In the genomic region with DNA sequence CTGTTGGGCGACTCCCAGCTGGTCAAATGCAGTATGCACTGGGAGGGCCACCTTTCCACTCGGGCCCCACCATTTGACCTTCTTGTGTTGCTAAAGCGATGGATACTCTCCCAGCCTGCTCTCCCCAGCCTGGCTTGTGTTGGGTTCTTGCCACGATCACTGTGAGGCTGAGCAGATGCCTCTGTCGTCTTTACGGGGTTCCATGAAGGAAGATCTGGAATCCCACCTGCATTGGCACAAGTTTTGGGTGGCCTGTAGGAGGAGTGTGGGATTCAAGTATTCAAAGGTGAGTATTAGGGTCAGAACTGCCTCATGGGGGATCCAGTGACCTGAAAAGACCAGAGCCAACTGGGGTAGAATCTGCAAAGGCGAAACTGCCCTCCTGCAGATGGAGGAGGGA, we compare ENCODE assay signal across 11 mouse cellular contexts. TPM values are rescaled to one million over a fixed set of nuclear protein-coding genes. Genes with fewer than 3 reads are reported as not detected.
DNase-seq lines count a peak whose midpoint lies in the region; ATAC-seq and TF ChIP-seq lines count a peak whose summit lies in the region.
"Had no signal": no experiment of that assay in that cellular context is flagged by ENCODE, and none has a peak within 500 bp of the region (broad histone marks: within the 10 kb centered on the region; RNA-seq: fewer than 3 reads in every experiment).

No protein-coding gene starts in this region.

- peaks cover 87% of the 10 kb centered on the region for H3K4me1 ChIP-seq in megakaryocyte, embryonic 14.5 days

- peaks cover 25% of the 10 kb centered on the region for H3K79me3 ChIP-seq in C2C12 (ENCODE audit: low read depth)

- H3K27me3 ChIP-seq in megakaryocyte, embryonic 14.5 days (replicated peaks): no peaks in the 10 kb centered on the region
- no peaks in the 10 kb centered on the region for H3K27me3 ChIP-seq in C2C12 (ENCODE audit: control insufficient read depth, insufficient read depth, insufficient read length)
- H3K27me3 ChIP-seq: limb, embryonic 12.5 days had no signal

- ATAC-seq in megakaryocyte, adult 5-6 weeks (ENCODE audit: poor library complexity, severe bottlenecking): no peak
- ATAC-seq: hindbrain, postnatal 0 days had no signal

- H3K36me3 ChIP-seq in megakaryocyte, embryonic 14.5 days (replicated peaks; ENCODE audit: low read length): peaks cover 78% of the 10 kb centered on the region
- peaks cover 66% of the 10 kb centered on the region for H3K36me3 ChIP-seq in C2C12 (ENCODE audit: control insufficient read depth, insufficient read depth)

- no peak for TF ChIP-seq CTCF in C2C12 (IDR thresholded peaks at IDR 0.05; ENCODE audit: control insufficient read depth, insufficient read depth, insufficient read length)

- peak; percentile 95 for DNase-seq in heart, adult 11 months
- DNase-seq in heart, adult 8-10 months (ENCODE audit: low spot score): no peak
- DNase-seq in 416B (ENCODE audit: low read depth): peak; percentile 39
- no peak for DNase-seq in spleen, postnatal 14 days (ENCODE audit: low spot score in 2 of 2)
- no peak for DNase-seq in right cerebral cortex, postnatal 14 days

- peaks cover 46% of the 10 kb centered on the region for H3K79me2 ChIP-seq in C2C12 (ENCODE audit: control insufficient read depth, insufficient read depth)

- peak overlapping the region; percentile 8 for H3ac ChIP-seq in C2C12 (ENCODE audit: control insufficient read depth, insufficient read length, low read depth)

- no peaks in the 10 kb centered on the region for H3K9me3 ChIP-seq in megakaryocyte, embryonic 14.5 days
- H3K9me3 ChIP-seq: limb, embryonic 12.5 days had no signal

- peak overlapping the region; percentile 4 for H3K4me3 ChIP-seq in megakaryocyte, embryonic 14.5 days (replicated peaks)
- no peak overlapping the region for H3K4me3 ChIP-seq in C2C12 (ENCODE audit: insufficient read depth, poor library complexity, severe bottlenecking)
- H3K4me3 ChIP-seq: erythroblast, embryonic 14.5 days; limb, embryonic 12.5 days had no signal

TF ChIP-seq in C2C12, 6 proteins besides CTCF, POLR2A, EP300 and RAD21:
- TF ChIP-seq USF1 (IDR thresholded peaks at IDR 0.05; ENCODE audit: low read depth): no peak
- no peak for TF ChIP-seq MAX (IDR thresholded peaks at IDR 0.05)
- no peak for TF ChIP-seq MYOG (IDR thresholded peaks at IDR 0.05; ENCODE audit: control insufficient read depth, extremely low read depth, insufficient read length)

RNA-seq across cellular contexts. Expression of gene Fbxl18, which starts 5.4 kb away (rescaled TPM):
- 1 to 10 TPM; 3.7 to 5.2 (median 4.7) TPM for total RNA-seq in heart, adult 8-10 months (2022)
- polyA plus RNA-seq in megakaryocyte, embryonic 14.5 days (2012; ENCODE audit: insufficient read depth, low replicate concordance): 4.7 and 4.9 TPM in 2 replicates
- total RNA-seq in megakaryocyte, adult 5-6 weeks (2015): 1.7 and 3.0 TPM in 2 replicates
- 2.6 and 2.7 TPM in 2 replicates for total RNA-seq in megakaryocyte, adult 5-6 weeks (2017)
- 9.5 TPM for polyA plus RNA-seq in C2C12 (2012; fragmentation: generic; extraction: Trizol)

RNA-seq across cellular contexts. Expression of gene Actb, which starts 5.9 kb away (rescaled TPM):
- total RNA-seq in heart, adult 8-10 months (2022): 100 to 1,000 TPM; 461 to 845 (median 654) TPM
- 9,487 and 13,262 TPM in 2 replicates for polyA plus RNA-seq in megakaryocyte, embryonic 14.5 days (2012; ENCODE audit: insufficient read depth, low replicate concordance)
- 15,428 and 15,938 TPM in 2 replicates for total RNA-seq in megakaryocyte, adult 5-6 weeks (2015)
- total RNA-seq in megakaryocyte, adult 5-6 weeks (2017): 7,091 and 10,908 TPM in 2 replicates
- polyA plus RNA-seq in C2C12 (2012; fragmentation: generic; extraction: Trizol): 6,665 TPM

RNA-seq across cellular contexts. Expression of gene Fscn1, which starts 59.5 kb away (rescaled TPM):
- 10 to 100 TPM in 3 of 4 experiments, 1 to 10 TPM in 1; 9.9 to 28.6 (median 23.6) TPM for total RNA-seq in heart, adult 8-10 months (2022)
- 1.3 and 3.6 TPM in 2 replicates for polyA plus RNA-seq in megakaryocyte, embryonic 14.5 days (2012; ENCODE audit: insufficient read depth, low replicate concordance)
- total RNA-seq in megakaryocyte, adult 5-6 weeks (2015): not detected in 2 replicates
- total RNA-seq in megakaryocyte, adult 5-6 weeks (2017): 0.08 and 0.11 TPM in 2 replicates
- 583 TPM for polyA plus RNA-seq in C2C12 (2012; fragmentation: generic; extraction: Trizol)

Comparison
In these comparisons a context has a peak if more than half of its experiments do, and no peak if none do; other contexts are left out.
1. DNase-seq: peak in heart, adult 11 months (single experiment) and 416B (single experiment); none in heart, adult 8-10 months (single experiment), spleen, postnatal 14 days (0 of 2) and right cerebral cortex, postnatal 14 days (single experiment).
2. RNA of gene Actb, which starts 5.9 kb away (total RNA-seq): 7,091 to 15,938 TPM in megakaryocyte, adult 5-6 weeks; 461 to 845 TPM in heart, adult 8-10 months; every median in the first group is over 4 times any median in the second.
3. RNA of gene Fscn1, which starts 59.5 kb away (total RNA-seq): 9.9 to 28.6 TPM in heart, adult 8-10 months; 0.08 to 0.11 TPM in megakaryocyte, adult 5-6 weeks; every median in the first group is over 4 times any median in the second.